Mouse (Mus musculus): ENCODE data around the gene Eng.

The Eng gene

GRCm38 (mm10) chr2:32683701-32684100 lies 37.3 kb downstream of the Eng start:
- no peak for DNase-seq

GRCm38 (mm10) chr2:32684681-32685428 lies 38.5 kb downstream of the Eng start:
- no peak for DNase-seq

GRCm38 (mm10) chr2:32685807-32686206 lies 39.4 kb downstream of the Eng start:
- no peak for DNase-seq

GRCm38 (mm10) chr2:32686640-32687039 lies 40.2 kb downstream of the Eng start:
- DNase-seq: no peak

- no peak for DNase-seq
These were observed 41.2 kb downstream of the Eng start for GRCm38 (mm10) chr2:32687562-32687961.

GRCm38 (mm10) chr2:32689420-32689819 lies 43.0 kb downstream of the Eng start:
- peak; percentile 97 for DNase-seq

GRCm38 (mm10) chr2:32691041-32691440 lies 44.6 kb downstream of the Eng start:
- no peak for DNase-seq

- no peak for DNase-seq
These were observed 46.1 kb downstream of the Eng start for GRCm38 (mm10) chr2:32692496-32692895.

GRCm38 (mm10) chr2:32693282-32693681 lies 46.9 kb downstream of the Eng start:
- DNase-seq: peak; percentile 40

- DNase-seq: peak; percentile 98
These were observed 47.5 kb downstream of the Eng start for GRCm38 (mm10) chr2:32693823-32694411.

- DNase-seq: no peak
These were observed 48.3 kb downstream of the Eng start for GRCm38 (mm10) chr2:32694691-32695090.

GRCm38 (mm10) chr2:32699680-32700079 lies 53.3 kb downstream of the Eng start:
- DNase-seq: no peak

- no peak for DNase-seq
These were observed 54.8 kb downstream of the Eng start for GRCm38 (mm10) chr2:32700966-32701743.

GRCm38 (mm10) chr2:32703046-32703445 lies 56.7 kb downstream of the Eng start:
- DNase-seq: no peak

- DNase-seq: no peak
These were observed 57.6 kb downstream of the Eng start, which contains the start of gene Fpgs for GRCm38 (mm10) chr2:32704021-32704421. Gene Fpgs (minus strand): TSS chr2:32704145.

- DNase-seq: no peak
These were observed 58.6 kb downstream of the Eng start for GRCm38 (mm10) chr2:32705018-32705417.

- no peak for DNase-seq
These were observed 60.6 kb downstream of the Eng start for GRCm38 (mm10) chr2:32706971-32707370.

- peak; percentile 93 for DNase-seq
These were observed 62.2 kb downstream of the Eng start for GRCm38 (mm10) chr2:32708643-32709042.

- no peak for DNase-seq
These were observed 63.2 kb downstream of the Eng start for GRCm38 (mm10) chr2:32709521-32710137.

GRCm38 (mm10) chr2:32710425-32710824 lies 64.0 kb downstream of the Eng start:
- no peak for DNase-seq

GRCm38 (mm10) chr2:32711301-32712056 lies 65.1 kb downstream of the Eng start:
- no peak for DNase-seq

GRCm38 (mm10) chr2:32712108-32712551 lies 65.7 kb downstream of the Eng start:
- DNase-seq: peak; percentile 81

GRCm38 (mm10) chr2:32712586-32712933 lies 66.2 kb downstream of the Eng start:
- peak; percentile 98 for DNase-seq
